Mouse (Mus musculus) embryonic fibroblast, embryonic 13.5 days (primary cell): ENCODE measurements around the gene Rasal1. TPM values are rescaled to one million over a fixed set of nuclear protein-coding genes. Genes with fewer than 3 reads are reported as not detected.

Experiments used
- H3K27ac ChIP-seq: 2 replicates; pipeline ENCODE4 v1.5.1; 2012; ENCODE audit warnings: low read length, control low read depth, inconsistent platforms; ENCODE audit not compliant: insufficient read depth
- H3K4me1 ChIP-seq: 2 replicates; pipeline ENCODE4 v1.6.1; 2011; ENCODE audit warnings: low read length; ENCODE audit not compliant: control insufficient read depth, insufficient read depth
- H3K4me3 ChIP-seq: 2 replicates; pipeline ENCODE4 v1.5.1; 2011; ENCODE audit warnings: mild to moderate bottlenecking, control low read depth, low read length; ENCODE audit not compliant: insufficient read depth
- CTCF ChIP-seq: IDR thresholded peaks from 2 replicates; pipeline ENCODE4 v1.5.1; 2011; ENCODE audit warnings: mild to moderate bottlenecking, control low read depth, low read length, moderate library complexity, borderline replicate concordance; ENCODE audit not compliant: insufficient read depth
- POLR2A ChIP-seq: IDR thresholded peaks from 2 replicates; pipeline ENCODE4 v1.6.1; 2011; ENCODE audit warnings: low read depth, mild to moderate bottlenecking, control low read depth, low read length, moderate library complexity
- polyA plus RNA-seq: library from polyadenylated mRNA; stranded (reverse); fragments of >200 nt; gene quantifications from 2 replicates; pipeline ENCODE4 v1.2.4, GENCODE M21; 2011; ENCODE audit warnings: low read depth; ENCODE audit not compliant: missing spikeins, insufficient read length

The Rasal1 gene
- polyA plus RNA-seq, 1 experiment = not detected

GRCm38 (mm10) chr5:120631892-120632291 is 16.7 kb upstream of the Rasal1 start:
- no peak overlapping the region for H3K27ac ChIP-seq
- TF ChIP-seq POLR2A = no peak
- TF ChIP-seq CTCF = no peak
- H3K4me1 ChIP-seq = no peaks in the 10 kb centered on the region
- no peak overlapping the region for H3K4me3 ChIP-seq

GRCm38 (mm10) chr5:120634131-120634530 is 14.5 kb upstream of the Rasal1 start, which contains the start of gene Cfap73:
TSS of gene Cfap73 (minus strand) at chr5:120634235.
- H3K27ac ChIP-seq = no peak within 1 kb of the TSS
- TF ChIP-seq POLR2A (no peak), CTCF (no peak)

GRCm38 (mm10) chr5:120634860-120635259 is 13.8 kb upstream of the Rasal1 start:
- Histone ChIP-seq H3K27ac (no peak overlapping the region), H3K4me3 (no peak overlapping the region), H3K4me1 (no peaks in the 10 kb centered on the region)
- TF ChIP-seq CTCF (no peak), POLR2A (no peak)

More at GRCm38 (mm10) chr5:120634131-120634530, 14.5 kb upstream of the Rasal1 start, which contains the start of gene Cfap73:
- H3K4me3 ChIP-seq = no peak within 1 kb of the TSS
- H3K4me1 ChIP-seq = no peaks in the 10 kb centered on the region

GRCm38 (mm10) chr5:120635633-120636032 is 13.0 kb upstream of the Rasal1 start:
- Histone ChIP-seq H3K27ac (no peak overlapping the region), H3K4me1 (no peaks in the 10 kb centered on the region), H3K4me3 (no peak overlapping the region)
- TF ChIP-seq CTCF = no peak
- no peak for TF ChIP-seq POLR2A

GRCm38 (mm10) chr5:120640094-120640493 is 8.5 kb upstream of the Rasal1 start:
- TF ChIP-seq CTCF (no peak), POLR2A (no peak)
- Histone ChIP-seq H3K4me1 (no peaks in the 10 kb centered on the region), H3K27ac (no peak overlapping the region), H3K4me3 (no peak overlapping the region)

GRCm38 (mm10) chr5:120643365-120644085 is 5.1 kb upstream of the Rasal1 start:
- TF ChIP-seq POLR2A (no peak), CTCF (no peak)
- H3K4me3 ChIP-seq = no peak overlapping the region
- no peak overlapping the region for H3K27ac ChIP-seq
- H3K4me1 ChIP-seq = no peaks in the 10 kb centered on the region

- no peaks in the 10 kb centered on the region for H3K4me1 ChIP-seq
- no peak overlapping the region for H3K4me3 ChIP-seq
- no peak overlapping the region for H3K27ac ChIP-seq
- no peak for TF ChIP-seq POLR2A
- no peak for TF ChIP-seq CTCF
These were observed 4.4 kb upstream of the Rasal1 start for GRCm38 (mm10) chr5:120644227-120644626.

GRCm38 (mm10) chr5:120645851-120646250 is 2.8 kb upstream of the Rasal1 start:
- Histone ChIP-seq H3K4me1 (no peaks in the 10 kb centered on the region), H3K27ac (no peak overlapping the region), H3K4me3 (no peak overlapping the region)
- no peak for TF ChIP-seq POLR2A
- TF ChIP-seq CTCF = no peak

- TF ChIP-seq POLR2A (no peak), CTCF (no peak)
- no peak overlapping the region for H3K4me3 ChIP-seq
- no peaks in the 10 kb centered on the region for H3K4me1 ChIP-seq
- H3K27ac ChIP-seq = no peak overlapping the region
These were observed 1.3 kb upstream of the Rasal1 start for GRCm38 (mm10) chr5:120647361-120647760.

GRCm38 (mm10) chr5:120647814-120648491 is 659 bp upstream of the Rasal1 start:
- no peak for TF ChIP-seq CTCF
- no peak for TF ChIP-seq POLR2A
- H3K4me1 ChIP-seq = no peaks in the 10 kb centered on the region
- no peak overlapping the region for H3K27ac ChIP-seq
- H3K4me3 ChIP-seq = no peak overlapping the region
